8 mouse cellular contexts compared by ENCODE assay signal in the genomic region with DNA sequence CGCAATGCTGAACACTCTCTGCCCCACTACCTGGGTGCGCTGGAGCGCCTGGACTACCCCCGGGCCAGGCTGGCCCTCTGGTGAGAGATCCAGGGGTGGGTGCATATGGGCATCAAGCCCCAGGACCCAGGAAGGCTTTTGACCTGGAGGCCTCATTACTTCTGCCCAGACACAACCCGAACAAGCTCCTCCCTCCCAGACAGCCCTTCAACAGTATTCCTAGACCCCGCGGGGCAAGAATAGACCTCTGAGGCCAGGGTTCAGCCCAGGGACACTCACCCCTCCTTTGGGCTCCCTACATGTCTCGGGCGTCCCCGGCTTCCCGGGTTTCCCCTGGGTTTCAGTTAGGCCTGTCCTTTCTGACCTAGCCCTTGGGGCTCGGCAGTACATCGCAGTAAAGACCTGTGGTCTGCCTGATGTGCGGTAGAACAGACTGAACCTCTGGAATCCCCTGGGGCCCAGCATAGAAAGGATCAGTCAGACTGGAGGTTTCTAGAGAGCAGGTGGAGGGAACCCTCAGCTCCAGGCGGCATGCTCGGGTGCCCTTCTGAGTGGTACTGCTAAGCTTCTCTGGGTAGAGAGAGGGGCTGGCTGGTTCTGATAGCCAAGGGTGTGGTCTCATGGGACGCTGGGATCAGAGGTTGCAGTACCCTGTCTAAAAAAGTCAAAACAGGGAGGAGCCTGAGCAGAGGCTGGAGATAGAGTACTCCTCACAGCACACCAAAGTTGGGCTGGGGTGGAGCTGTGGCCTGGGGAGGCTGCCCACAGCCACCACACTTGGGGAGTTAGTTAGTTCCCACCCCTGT. TPM values are rescaled to one million over a fixed set of nuclear protein-coding genes. Genes with fewer than 3 reads are reported as not detected.
DNase-seq lines count a peak whose midpoint lies in the region; ATAC-seq and TF ChIP-seq lines count a peak whose summit lies in the region.

No protein-coding gene starts in this region.

- peak overlapping the region; percentile 87 for H3K4me2 ChIP-seq in forebrain, embryonic 12.5 days
- peak overlapping the region; percentile 97 for H3K4me2 ChIP-seq in lung, embryonic 15.5 days

- peak overlapping the region; percentile 65 to 79 for H3K4me3 ChIP-seq in MEL (ENCODE audit: control insufficient read depth in 1 of 2, insufficient read depth in 1 of 2, low read depth in 2 of 2, low read length in 2 of 2)
- peak overlapping the region; percentile 49 for H3K4me3 ChIP-seq in forebrain, embryonic 12.5 days (replicated peaks)
- peak overlapping the region; percentile 76 for H3K4me3 ChIP-seq in hindbrain, embryonic 10.5 days
- peak overlapping the region; percentile 55 for H3K4me3 ChIP-seq in lung, embryonic 15.5 days

- 0 out of 2 replicates have a peak, but pooled peaks have one; percentile 13 for ATAC-seq in cerebellum, adult (ENCODE audit: insufficient number of reproducible peaks, low FRiP score, low TSS enrichment)
- ATAC-seq in forebrain, embryonic 12.5 days (ENCODE audit: low FRiP score) = peak; percentile 34
- ATAC-seq in lung, embryonic 15.5 days (ENCODE audit: borderline replicate concordance, extremely low read depth, low FRiP score, low TSS enrichment) = peak; percentile 46; the same call in 1 of the 2 replicates

- peak overlapping the region; percentile 80 for H3K9ac ChIP-seq in MEL (ENCODE audit: control insufficient read depth, low read depth, low read length, poor library complexity, severe bottlenecking)
- peak overlapping the region; percentile 65 for H3K9ac ChIP-seq in forebrain, embryonic 12.5 days
- peak overlapping the region; percentile 63 for H3K9ac ChIP-seq in lung, embryonic 15.5 days

- no peak for TF ChIP-seq RAD21 in MEL (IDR thresholded peaks at IDR 0.05; ENCODE audit: low read depth, low read length)

- no peak for TF ChIP-seq EP300 in MEL (IDR thresholded peaks at IDR 0.05; ENCODE audit: low read depth in 1 of 2, low read length in 2 of 2)

- no peaks in the 10 kb centered on the region for H3K36me3 ChIP-seq in MEL (ENCODE audit: control insufficient read depth in 1 of 2, insufficient read depth in 2 of 2, low read length in 2 of 2)
- no peaks in the 10 kb centered on the region for H3K36me3 ChIP-seq in forebrain, embryonic 12.5 days (replicated peaks)
- H3K36me3 ChIP-seq in hindbrain, embryonic 10.5 days = peaks cover 40% of the 10 kb centered on the region
- no peaks in the 10 kb centered on the region for H3K36me3 ChIP-seq in lung, embryonic 15.5 days

- no peak for TF ChIP-seq CTCF in MEL (IDR thresholded peaks at IDR 0.05 in 2 of 3, conservative IDR thresholded peaks at IDR 0.05 in 1 of 3; ENCODE audit: control insufficient read depth in 1 of 3, insufficient read depth in 1 of 3, low read depth in 2 of 3, low read length in 3 of 3, poor library complexity in 1 of 3, severe bottlenecking in 1 of 3)

- 3% methylated on average over 17 of the region's 17 CpGs for WGBS in forebrain, embryonic 12.5 days
- WGBS in hindbrain, embryonic 10.5 days = 2% methylated on average over 17 of the region's 17 CpGs
- 8% methylated on average over 17 of the region's 17 CpGs for WGBS in lung, embryonic 15.5 days

- no peaks in the 10 kb centered on the region for H3K9me3 ChIP-seq in MEL (replicated peaks; ENCODE audit: insufficient read depth, low read length)
- no peaks in the 10 kb centered on the region for H3K9me3 ChIP-seq in forebrain, embryonic 12.5 days
- H3K9me3 ChIP-seq in hindbrain, embryonic 10.5 days = no peaks in the 10 kb centered on the region
- no peaks in the 10 kb centered on the region for H3K9me3 ChIP-seq in lung, embryonic 15.5 days

- H3K4me1 ChIP-seq in MEL (ENCODE audit: control insufficient read depth in 1 of 2, insufficient read depth in 2 of 2, low read length in 2 of 2) = peaks cover 0 to 5% of the 10 kb centered on the region in 2 experiments; a peak in 1 of 4 replicates
- H3K4me1 ChIP-seq in forebrain, embryonic 12.5 days = peaks cover 21% of the 10 kb centered on the region
- H3K4me1 ChIP-seq in hindbrain, embryonic 10.5 days (replicated peaks) = peaks cover 38% of the 10 kb centered on the region
- H3K4me1 ChIP-seq in lung, embryonic 15.5 days = peaks cover 11% of the 10 kb centered on the region

- peak; percentile 24 to 38; a peak in 2 of 4 replicates for TF ChIP-seq POLR2A in MEL (IDR thresholded peaks at IDR 0.05; ENCODE audit: control insufficient read depth in 1 of 2, insufficient read depth in 1 of 2, low read depth in 1 of 2, low read length in 2 of 2, poor library complexity in 1 of 2)

- no peaks in the 10 kb centered on the region; the same call in 1 of the 2 replicates for H3K79me2 ChIP-seq in MEL (ENCODE audit: control insufficient read depth, insufficient read depth, low read length, poor library complexity)

- no peaks in the 10 kb centered on the region for H3K27me3 ChIP-seq in MEL (ENCODE audit: control insufficient read depth in 1 of 2, insufficient read depth in 2 of 2, low read length in 2 of 2)
- peaks cover 35% of the 10 kb centered on the region for H3K27me3 ChIP-seq in forebrain, embryonic 12.5 days
- peaks cover 3% of the 10 kb centered on the region; the same call in 1 of the 2 replicates for H3K27me3 ChIP-seq in hindbrain, embryonic 10.5 days (ENCODE audit: insufficient read depth, poor library complexity, severe bottlenecking)
- H3K27me3 ChIP-seq in lung, embryonic 15.5 days = 0 out of 2 replicates have a peak, but pooled peaks cover 3% of the 10 kb centered on the region

- H3K27ac ChIP-seq in MEL (ENCODE audit: control insufficient read depth, low read depth, low read length) = peak overlapping the region; percentile 61
- H3K27ac ChIP-seq in forebrain, embryonic 12.5 days = peak overlapping the region; percentile 72
- H3K27ac ChIP-seq in hindbrain, embryonic 10.5 days = peak overlapping the region; percentile 92
- H3K27ac ChIP-seq in lung, embryonic 15.5 days = peak overlapping the region; percentile 68

- no peak for DNase-seq in cerebellum, adult 11 months
- DNase-seq in MEL (ENCODE audit: low read depth, low spot score) = peak; percentile 86
- peak; percentile 51 for DNase-seq in hindbrain, embryonic 10.5 days (ENCODE audit: low spot score)
- peak; percentile 56 for DNase-seq in skeletal muscle tissue, adult 2 months (ENCODE audit: low read depth, low spot score)
- DNase-seq in left cerebral cortex, adult 9 months (ENCODE audit: low spot score in 2 of 2) = no peak

TF ChIP-seq in MEL, 35 proteins besides CTCF, POLR2A, EP300 and RAD21 (continues in another document):
- TF ChIP-seq ELF1 (IDR thresholded peaks at IDR 0.05; ENCODE audit: low read depth, low read length) (no peak), RCOR1 (IDR thresholded peaks at IDR 0.05; ENCODE audit: low read depth, low read length) (no peak), MAFK (IDR thresholded peaks at IDR 0.05; ENCODE audit: borderline replicate concordance, low read depth, low read length) (no peak), POLR2AphosphoS5 (IDR thresholded peaks at IDR 0.05; ENCODE audit: borderline replicate concordance, low read depth, low read length) (no peak), SIN3A (IDR thresholded peaks at IDR 0.05; ENCODE audit: low read length) (peak; percentile 49; the same call in 1 of the 2 replicates), MXI1 (IDR thresholded peaks at IDR 0.05; ENCODE audit: low read depth, low read length) (peak; percentile 32), GABPA (IDR thresholded peaks at IDR 0.05; ENCODE audit: low read depth, low read length) (no peak), TBP (IDR thresholded peaks at IDR 0.05; ENCODE audit: low read depth, low read length) (peak; percentile 45; the same call in 1 of the 2 replicates), NRF1 (IDR thresholded peaks at IDR 0.05; ENCODE audit: insufficient read depth, low read depth, low read length, poor library complexity, severe bottlenecking) (no peak; the same call in 1 of the 2 replicates), ETS1 (IDR thresholded peaks at IDR 0.05; ENCODE audit: low read depth, low read length) (no peak), ZMIZ1 (IDR thresholded peaks at IDR 0.05; ENCODE audit: low read depth, low read length) (no peak), BHLHE40 (IDR thresholded peaks at IDR 0.05; ENCODE audit: borderline replicate concordance, low read depth, low read length) (no peak), POLR2AphosphoS2 (IDR thresholded peaks at IDR 0.05; ENCODE audit: low read length) (no peak), CHD2 (IDR thresholded peaks at IDR 0.05; ENCODE audit: low read length) (no peak), UBTF (IDR thresholded peaks at IDR 0.05; ENCODE audit: borderline replicate concordance, insufficient read depth, low read depth, low read length) (no peak), MAZ (IDR thresholded peaks at IDR 0.05; ENCODE audit: low read depth, low read length) (no peak; the same call in 1 of the 2 replicates), TCF12 (IDR thresholded peaks at IDR 0.05; ENCODE audit: low read depth, low read length) (peak; percentile 42), ZC3H11A (IDR thresholded peaks at IDR 0.05; ENCODE audit: low read depth, low read length) (no peak)

RNA-seq across cellular contexts. Expression of a gene that starts 0.9 kb away (rescaled TPM):
- total RNA-seq in MEL (2012; rRNA removed) = 7.5 and 8.8 TPM in 2 replicates
- 10 to 100 TPM in 1 of 2 experiments, not detected in 1; 23.4 TPM for polyA plus RNA-seq in MEL (2012; ENCODE audit: insufficient read depth in 1 of 2, insufficient read length in 2 of 2, low read depth in 1 of 2, low replicate concordance in 2 of 2, missing spikeins in 1 of 2)
- 9.4 and 10.1 TPM in 2 replicates for polyA plus RNA-seq in forebrain, embryonic 12.5 days (2016; fragmentation: Nextera tagmentation; extraction: Ambion mirVana)
- polyA plus RNA-seq in hindbrain, embryonic 10.5 days (2016; fragmentation: Nextera tagmentation; extraction: Ambion mirVana) = 49.1 and 56.2 TPM in 2 replicates
- 12.2 and 12.9 TPM in 2 replicates for polyA plus RNA-seq in lung, embryonic 15.5 days (2015; fragmentation: Nextera tagmentation; extraction: Ambion mirVana)

RNA-seq across cellular contexts. Expression of a gene that starts 19.2 kb away (rescaled TPM):
- total RNA-seq in MEL (2012; rRNA removed) = 49.0 and 49.3 TPM in 2 replicates
- polyA plus RNA-seq in MEL (2012; ENCODE audit: insufficient read depth in 1 of 2, insufficient read length in 2 of 2, low read depth in 1 of 2, low replicate concordance in 2 of 2, missing spikeins in 1 of 2) = 10 to 100 TPM in 1 of 2 experiments, not detected in 1; 82.8 TPM
- polyA plus RNA-seq in forebrain, embryonic 12.5 days (2016; fragmentation: Nextera tagmentation; extraction: Ambion mirVana) = 118 and 133 TPM in 2 replicates
- polyA plus RNA-seq in hindbrain, embryonic 10.5 days (2016; fragmentation: Nextera tagmentation; extraction: Ambion mirVana) = 111 and 114 TPM in 2 replicates
- polyA plus RNA-seq in lung, embryonic 15.5 days (2015; fragmentation: Nextera tagmentation; extraction: Ambion mirVana) = 55.8 and 62.3 TPM in 2 replicates

RNA-seq across cellular contexts. Expression of a gene that starts 50.0 kb away (rescaled TPM):
- 76.2 and 90.5 TPM in 2 replicates for total RNA-seq in MEL (2012; rRNA removed)
- polyA plus RNA-seq in MEL (2012; ENCODE audit: insufficient read depth in 1 of 2, insufficient read length in 2 of 2, low read depth in 1 of 2, low replicate concordance in 2 of 2, missing spikeins in 1 of 2) = 100 to 1,000 TPM in 1 of 2 experiments, not detected in 1; 131 TPM
- 13.6 and 14.9 TPM in 2 replicates for polyA plus RNA-seq in forebrain, embryonic 12.5 days (2016; fragmentation: Nextera tagmentation; extraction: Ambion mirVana)
- polyA plus RNA-seq in hindbrain, embryonic 10.5 days (2016; fragmentation: Nextera tagmentation; extraction: Ambion mirVana) = 23.8 and 25.0 TPM in 2 replicates
- polyA plus RNA-seq in lung, embryonic 15.5 days (2015; fragmentation: Nextera tagmentation; extraction: Ambion mirVana) = 22.0 and 27.2 TPM in 2 replicates

Comparison
In these comparisons a context has a peak if more than half of its experiments do, and no peak if none do; other contexts are left out.
1. DNase-seq: peak in MEL (single experiment), hindbrain, embryonic 10.5 days (single experiment) and skeletal muscle tissue, adult 2 months (single experiment); none in cerebellum, adult 11 months (single experiment) and left cerebral cortex, adult 9 months (0 of 2).
2. Peak in every context shown above with its lines, with median percentiles within 50 percentile points of each other: ATAC-seq, H3K27ac ChIP-seq, H3K4me3 ChIP-seq and H3K9ac ChIP-seq.